ENCODE assay signal across 23 mouse cellular contexts in the genomic region with DNA sequence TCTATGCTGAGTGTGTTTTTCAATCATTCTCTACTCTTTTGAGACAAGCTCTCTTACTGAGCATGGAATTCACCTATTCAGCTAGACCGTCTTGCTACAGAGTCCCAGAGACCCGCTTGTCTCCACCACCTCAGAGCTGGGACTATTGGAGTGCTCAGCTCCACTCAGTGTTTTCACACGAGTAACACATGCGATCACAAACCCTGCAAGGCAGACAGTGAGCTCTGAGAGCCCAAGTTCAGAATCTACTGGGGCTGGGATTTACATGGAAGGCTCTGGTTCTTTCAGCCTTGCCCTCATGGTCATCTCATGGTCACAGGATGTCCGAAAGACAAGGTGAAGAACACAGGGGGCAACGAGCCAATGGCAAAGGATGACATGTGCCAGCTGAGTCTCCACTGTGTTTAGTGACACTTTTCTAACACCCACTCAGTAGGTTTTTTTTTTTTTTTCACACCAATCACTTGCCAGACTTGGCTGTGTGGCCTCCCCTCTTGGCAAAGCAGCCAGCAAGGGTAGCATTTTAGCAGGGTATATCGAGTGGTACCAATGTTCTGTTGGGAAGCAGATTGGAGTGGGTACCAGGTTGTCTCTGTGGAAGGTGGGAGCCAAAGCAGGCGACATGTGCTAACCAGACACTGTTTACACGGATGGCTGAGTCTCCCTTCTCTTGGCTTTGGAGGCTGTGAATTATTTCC. TPM values are rescaled to one million over a fixed set of nuclear protein-coding genes. Genes with fewer than 3 reads are reported as not detected.
A peak's percentile ranks its signal among the peaks of the same experiment; 100 is the strongest.
DNase-seq lines count a peak whose midpoint lies in the region; ATAC-seq and TF ChIP-seq lines count a peak whose summit lies in the region.
"Had no signal": no experiment of that assay in that cellular context is flagged by ENCODE, and none has a peak within 500 bp of the region (broad histone marks: within the 10 kb centered on the region; RNA-seq: fewer than 3 reads in every experiment).

No protein-coding gene starts in this region.

- no peaks in the 10 kb centered on the region for H3K27me3 ChIP-seq in forebrain, embryonic 13.5 days
- 0 out of 2 replicates have a peak, but pooled peaks cover 3% of the 10 kb centered on the region for H3K27me3 ChIP-seq in forebrain, embryonic 12.5 days
- H3K27me3 ChIP-seq: liver, embryonic 13.5 days had no signal

- no peak for TF ChIP-seq POLR2A in brain, embryonic 14.5 days (IDR thresholded peaks at IDR 0.05; ENCODE audit: borderline replicate concordance, extremely low read depth, insufficient read depth, insufficient read length, poor library complexity, severe bottlenecking)

- no peak overlapping the region for H3K4me2 ChIP-seq in forebrain, embryonic 13.5 days
- H3K4me2 ChIP-seq in forebrain, embryonic 12.5 days = no peak overlapping the region
- H3K4me2 ChIP-seq: liver, embryonic 13.5 days had no signal

- peaks cover 15% of the 10 kb centered on the region for H3K4me1 ChIP-seq in forebrain, embryonic 13.5 days
- peaks cover 14% of the 10 kb centered on the region for H3K4me1 ChIP-seq in forebrain, embryonic 12.5 days
- H3K4me1 ChIP-seq: limb, embryonic 10.5 days; liver, embryonic 13.5 days had no signal

- TF ChIP-seq CTCF in layer of hippocampus, adult 2 months (conservative IDR thresholded peaks at IDR 0.05) = no peak
- TF ChIP-seq CTCF in brain, embryonic 14.5 days (IDR thresholded peaks at IDR 0.05; ENCODE audit: borderline replicate concordance, extremely low read depth, insufficient read depth, insufficient read length) = no peak

- 73% methylated on average over 9 of the region's 9 CpGs for WGBS in forebrain, embryonic 13.5 days
- WGBS in forebrain, embryonic 12.5 days = 88% methylated on average over 9 of the region's 9 CpGs

- no peak overlapping the region for H3K9ac ChIP-seq in forebrain, embryonic 13.5 days
- no peak overlapping the region for H3K9ac ChIP-seq in forebrain, embryonic 12.5 days
- H3K9ac ChIP-seq: liver, embryonic 13.5 days had no signal

- peak; percentile 44 to 71 for DNase-seq in layer of hippocampus, adult 2 months (ENCODE audit: low spot score in 2 of 2)
- no peak for DNase-seq in layer of hippocampus, adult 11-12 months (ENCODE audit: low spot score)
- DNase-seq in brain, embryonic 14.5 days (ENCODE audit: low read depth) = peak; percentile 93
- DNase-seq in layer of hippocampus, adult 9-10 months (ENCODE audit: low spot score) = peak; percentile 20
- DNase-seq in urinary bladder, postnatal 14 days (ENCODE audit: low spot score) = no peak
- DNase-seq: cerebellum, postnatal 36 days; heart, adult 18-20 months; kidney, adult 9 months; kidney, postnatal 4 days; liver, embryonic 13.5 days; thymus, postnatal 25 days had no signal

- H3K27ac ChIP-seq in forebrain, embryonic 13.5 days = no peak overlapping the region
- no peak overlapping the region for H3K27ac ChIP-seq in forebrain, embryonic 12.5 days
- no peak overlapping the region for H3K27ac ChIP-seq in layer of hippocampus, adult 2 months
- H3K27ac ChIP-seq: embryonic facial prominence, embryonic 10.5 days; limb, embryonic 10.5 days; liver, embryonic 13.5 days had no signal

- peak; percentile 90 for ATAC-seq in forebrain, embryonic 13.5 days
- ATAC-seq in forebrain, embryonic 12.5 days (ENCODE audit: low FRiP score) = no peak

- H3K9me3 ChIP-seq in forebrain, embryonic 13.5 days (replicated peaks) = peaks cover 6% of the 10 kb centered on the region; the same call in 1 of the 2 replicates
- H3K9me3 ChIP-seq in forebrain, embryonic 12.5 days = no peaks in the 10 kb centered on the region
- H3K9me3 ChIP-seq: embryonic facial prominence, embryonic 10.5 days; limb, embryonic 10.5 days; liver, embryonic 13.5 days had no signal

- no peaks in the 10 kb centered on the region for H3K36me3 ChIP-seq in forebrain, embryonic 13.5 days (ENCODE audit: poor library complexity, severe bottlenecking)
- H3K36me3 ChIP-seq in forebrain, embryonic 12.5 days (replicated peaks) = no peaks in the 10 kb centered on the region
- H3K36me3 ChIP-seq: embryonic facial prominence, embryonic 10.5 days; limb, embryonic 10.5 days; liver, embryonic 13.5 days had no signal

- no peak overlapping the region for H3K4me3 ChIP-seq in forebrain, embryonic 13.5 days
- no peak overlapping the region for H3K4me3 ChIP-seq in forebrain, embryonic 12.5 days (replicated peaks)
- no peak overlapping the region for H3K4me3 ChIP-seq in layer of hippocampus, adult 2 months
- H3K4me3 ChIP-seq: embryonic facial prominence, embryonic 10.5 days; erythroblast, embryonic 14.5 days; limb, embryonic 10.5 days; liver, embryonic 13.5 days had no signal

RNA-seq across cellular contexts. Expression of a gene that starts 51.2 kb away (rescaled TPM):
- not detected in 2 replicates for polyA plus RNA-seq in forebrain, embryonic 13.5 days (2015; fragmentation: Nextera tagmentation; extraction: Ambion mirVana)
- not detected in 2 replicates for polyA plus RNA-seq in forebrain, embryonic 12.5 days (2016; fragmentation: Nextera tagmentation; extraction: Ambion mirVana)
- not detected for total RNA-seq in layer of hippocampus, adult 2 months (2021)
- not detected in 2 replicates for polyA plus RNA-seq in brain, embryonic 14.5 days (2012; rRNA removed)
- total RNA-seq: gastrocnemius, adult 18-20 months; heart, adult 18-20 months; megakaryocyte, adult 5-6 weeks; monocyte, adult 5-6 weeks had no signal
- polyA plus RNA-seq: embryonic facial prominence, embryonic 10.5 days; erythroblast, embryonic 14.5 days; heart, postnatal 0 days; limb, embryonic 10.5 days; liver, embryonic 13.5 days; neural tube, embryonic 14.5 days; spleen, adult 2 months; stomach, embryonic 16.5 days had no signal

Comparison
In these comparisons a context has a peak if more than half of its experiments do, and no peak if none do; other contexts are left out.
1. DNase-seq: peak in layer of hippocampus, adult 2 months (2 of 2), brain, embryonic 14.5 days (single experiment) and layer of hippocampus, adult 9-10 months (single experiment); none in layer of hippocampus, adult 11-12 months (single experiment) and urinary bladder, postnatal 14 days (single experiment).